Mouse (Mus musculus) layer of hippocampus, adult 9-11 months (tissue): ENCODE data around the gene Foxd2.

Experiments
- DNase-seq: peaks from one replicate; pipeline ENCODE4 v3.0.0; 2022

Gene Foxd2

GRCm38 (mm10) chr4:114909602-114910484 lies 1.2 kb upstream of the Foxd2 start:
- no peak for DNase-seq

GRCm38 (mm10) chr4:114907951-114908828 lies 483 bp downstream of the Foxd2 start:
- no peak for DNase-seq

DNA sequence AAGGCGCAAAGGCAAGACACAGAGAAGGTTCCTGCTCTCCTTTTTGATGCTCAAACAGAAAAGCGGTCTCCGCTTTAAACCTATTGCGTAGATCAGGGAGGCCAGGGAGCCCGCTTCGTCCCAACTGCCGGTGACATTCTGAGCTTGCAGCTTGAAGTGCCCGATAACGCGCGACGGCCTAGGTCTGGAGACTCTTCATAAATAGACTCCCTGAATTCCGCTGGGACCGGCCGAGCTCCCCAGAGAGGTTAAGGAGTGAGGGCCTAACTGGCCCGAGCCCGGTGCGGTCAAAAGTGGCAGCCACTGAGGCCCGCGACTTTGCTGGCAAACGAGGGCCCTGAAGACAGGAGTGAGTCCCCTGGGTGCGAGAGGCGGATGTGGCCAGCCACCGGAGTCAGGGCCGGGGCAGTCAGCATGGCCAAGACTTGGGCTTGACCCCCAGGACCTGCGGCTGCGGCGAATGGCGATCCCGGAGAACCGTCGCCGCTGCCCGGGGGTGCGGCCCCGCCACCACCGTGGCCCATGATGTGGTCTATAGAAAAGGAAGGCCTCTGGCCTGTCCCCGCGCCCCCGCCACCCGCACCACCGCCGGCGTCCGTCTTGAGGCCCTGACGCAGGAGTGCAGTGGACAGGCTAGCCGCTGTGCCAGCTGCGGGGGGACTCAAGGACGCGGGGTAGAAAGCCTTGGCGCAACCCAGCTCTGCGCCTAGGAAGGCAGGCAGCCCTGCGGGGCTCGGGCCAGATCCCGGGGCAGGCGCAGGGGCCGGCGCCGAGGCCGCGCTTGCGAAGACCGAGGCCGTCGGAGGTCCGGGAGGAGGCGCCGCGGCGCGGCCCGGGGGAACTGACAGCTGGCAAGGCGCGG lies 1.4 kb downstream of the Foxd2 start:
- DNase-seq: no peak

DNA sequence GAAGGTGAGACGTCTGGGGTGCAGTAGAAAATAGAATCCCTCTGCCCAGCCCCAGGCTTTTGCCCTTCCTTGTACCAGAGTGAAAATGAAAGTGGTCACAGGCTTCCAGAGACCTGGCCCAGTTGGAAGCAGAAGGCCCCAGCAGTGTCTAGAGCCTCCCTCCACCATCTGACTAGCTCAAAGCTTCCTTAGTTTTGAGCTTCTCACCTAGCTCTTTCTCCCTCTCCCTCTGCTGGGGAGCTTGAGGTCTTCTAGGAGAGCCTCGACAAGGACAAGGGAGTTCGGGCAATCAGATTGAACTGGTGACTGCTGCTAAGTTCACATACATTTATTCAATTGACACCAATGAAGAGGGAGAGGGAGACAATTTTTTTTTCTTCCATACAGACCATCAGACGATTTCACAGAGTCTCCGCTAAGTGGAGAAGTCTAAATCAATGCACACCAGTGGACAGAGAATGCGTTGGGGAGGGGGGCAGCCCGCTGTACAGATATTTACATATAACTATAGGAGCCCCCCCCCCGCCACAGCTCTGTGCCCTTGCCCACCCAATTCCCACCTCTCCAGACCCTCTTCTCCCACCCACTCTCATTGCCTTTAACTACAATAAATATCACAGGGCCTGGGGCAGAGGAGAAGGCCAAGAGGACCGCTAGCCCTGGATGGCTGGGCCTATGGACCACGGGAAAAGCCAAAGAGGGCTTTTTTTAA lies 2.5 kb downstream of the Foxd2 start:
- no peak for DNase-seq

DNA sequence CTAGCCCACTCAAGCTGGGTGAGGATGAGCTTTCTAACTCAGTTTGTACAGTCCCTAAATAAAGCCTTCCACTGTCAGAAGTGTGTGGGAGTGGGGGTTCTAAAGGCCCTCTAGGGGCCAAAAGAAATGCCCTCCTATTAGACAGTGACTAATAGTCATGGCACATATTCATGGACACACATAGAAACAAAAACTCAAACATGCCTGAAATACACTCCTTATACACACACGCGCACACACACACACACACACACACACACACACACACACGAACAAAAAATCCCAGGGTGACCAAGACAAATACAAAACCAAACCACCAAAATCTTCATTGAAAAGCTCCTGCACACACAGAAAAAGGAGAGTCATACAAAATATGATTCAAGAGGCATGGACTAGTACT lies 3.2 kb downstream of the Foxd2 start:
- no peak for DNase-seq

GRCm38 (mm10) chr4:114903422-114903782 lies 5.3 kb downstream of the Foxd2 start:
- DNase-seq: no peak

DNA sequence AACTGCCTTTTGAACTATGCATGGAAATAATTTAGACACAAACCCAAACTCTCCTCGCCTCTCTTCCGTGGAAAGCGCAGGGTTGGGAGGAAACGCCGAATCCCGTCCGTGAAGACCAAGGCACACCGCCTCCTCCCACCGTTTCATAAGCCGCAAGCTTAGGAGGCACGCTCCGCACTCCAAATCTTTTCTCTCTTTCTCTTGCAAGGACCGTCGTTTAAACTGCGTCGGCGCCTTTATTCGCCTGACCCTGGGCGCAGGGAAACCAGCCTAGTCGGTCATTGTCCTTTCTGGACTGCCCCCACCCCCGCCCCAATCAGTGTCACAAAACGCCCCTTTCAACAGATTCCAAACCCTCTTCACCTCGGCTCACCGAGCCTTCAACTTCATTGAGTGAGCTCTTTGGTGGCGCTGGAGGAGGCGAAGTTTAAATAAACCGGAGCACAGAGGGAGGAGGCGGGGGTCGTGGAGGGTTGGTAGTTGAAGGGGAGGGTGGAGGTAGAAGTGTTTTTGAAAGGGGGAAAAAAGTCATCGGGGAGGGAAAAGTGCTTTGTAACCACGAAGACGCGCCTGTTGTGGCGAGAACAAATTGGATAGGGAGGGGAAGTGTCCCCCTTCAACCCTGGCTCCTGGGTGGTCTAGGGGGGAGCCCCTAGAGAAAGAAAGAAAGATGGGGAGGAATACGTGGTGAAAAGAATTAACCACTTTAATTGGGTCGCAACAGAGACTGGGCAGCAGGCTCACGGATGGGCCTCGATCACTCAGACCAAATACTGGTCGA lies 5.8 kb downstream of the Foxd2 start:
- DNase-seq: no peak

GRCm38 (mm10) chr4:114901643-114902351 lies 6.9 kb downstream of the Foxd2 start:
- DNase-seq: no peak

- DNase-seq: no peak
Observed at GRCm38 (mm10) chr4:114900866-114901642, 7.6 kb downstream of the Foxd2 start.

- no peak for DNase-seq
Observed at GRCm38 (mm10) chr4:114899885-114900284, 8.8 kb downstream of the Foxd2 start.

DNA sequence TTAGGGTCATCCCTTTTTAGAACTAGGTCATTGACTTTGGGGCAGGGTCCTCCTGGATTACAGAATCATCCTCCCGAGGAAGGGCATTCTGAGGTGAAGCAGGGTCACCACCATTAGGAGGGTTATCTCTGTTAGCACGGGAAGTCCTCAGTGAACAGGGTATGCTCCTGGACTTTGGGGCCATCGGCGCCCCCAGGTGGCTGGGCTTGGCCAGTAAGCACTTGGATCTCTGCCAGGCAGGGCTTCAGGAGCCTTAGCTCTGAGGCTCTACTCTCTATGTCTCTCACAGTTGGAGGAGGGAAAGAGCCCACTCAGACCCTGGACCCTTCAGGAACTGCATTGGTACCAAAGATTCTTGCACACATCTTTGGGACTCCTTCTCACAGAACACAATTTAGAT lies 10.8 kb downstream of the Foxd2 start:
- no peak for DNase-seq

DNA sequence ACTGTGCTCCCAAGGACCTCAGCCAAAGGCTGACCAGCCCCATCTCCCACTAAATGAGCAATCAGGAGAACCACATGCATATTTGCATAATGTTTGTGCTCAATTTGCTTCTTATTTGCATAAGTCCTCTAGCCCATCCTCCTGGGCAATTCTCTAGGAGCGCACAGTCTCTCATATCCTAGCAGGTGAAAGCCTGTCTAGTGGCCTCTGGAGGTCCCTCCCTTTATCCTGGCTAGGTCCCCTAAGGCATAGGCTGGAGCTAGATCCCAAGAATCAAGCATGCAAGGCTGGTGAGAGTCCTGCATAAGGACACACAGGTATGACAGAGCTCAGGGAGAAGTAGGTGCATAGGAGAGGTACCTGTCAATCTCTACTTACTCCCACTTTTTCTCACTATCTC lies 26.4 kb downstream of the Foxd2 start:
- DNase-seq: no peak

GRCm38 (mm10) chr4:114876441-114876972 lies 32.2 kb downstream of the Foxd2 start:
- DNase-seq: no peak

DNA sequence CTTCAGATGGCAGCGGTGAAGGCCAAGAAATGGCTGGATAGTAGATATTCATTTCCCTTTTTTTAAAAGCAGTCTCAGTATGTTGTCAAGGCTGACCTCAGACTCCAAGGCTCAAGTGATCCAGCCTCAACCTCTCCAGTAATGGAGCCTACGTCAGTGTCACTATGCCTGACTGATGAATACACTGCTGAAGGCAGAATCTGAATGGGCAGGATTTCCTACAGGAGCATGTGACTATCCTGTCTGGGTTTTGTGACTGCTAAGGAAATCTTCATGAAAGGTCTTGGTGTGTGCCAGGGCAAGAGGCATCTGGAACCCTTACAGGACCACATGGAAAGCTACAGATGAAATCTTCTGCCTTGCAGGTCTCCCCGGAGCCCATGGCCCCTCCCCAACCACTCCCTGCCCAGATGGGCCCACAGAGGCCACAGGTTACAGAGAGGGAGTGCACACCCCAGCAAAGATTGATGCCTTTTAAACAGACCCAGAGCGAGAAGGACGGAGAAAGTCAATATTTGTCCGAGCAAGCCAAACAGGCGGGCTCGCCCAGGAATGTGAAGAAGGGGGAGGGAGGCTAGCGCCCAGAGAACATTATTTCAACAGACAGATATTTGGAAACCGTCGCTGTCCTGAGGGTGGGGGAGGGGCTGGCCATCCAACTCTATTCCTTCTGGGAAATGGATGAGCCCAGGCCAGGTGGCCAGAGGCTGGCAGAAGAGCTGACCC lies 38.7 kb downstream of the Foxd2 start:
- DNase-seq: no peak

DNA sequence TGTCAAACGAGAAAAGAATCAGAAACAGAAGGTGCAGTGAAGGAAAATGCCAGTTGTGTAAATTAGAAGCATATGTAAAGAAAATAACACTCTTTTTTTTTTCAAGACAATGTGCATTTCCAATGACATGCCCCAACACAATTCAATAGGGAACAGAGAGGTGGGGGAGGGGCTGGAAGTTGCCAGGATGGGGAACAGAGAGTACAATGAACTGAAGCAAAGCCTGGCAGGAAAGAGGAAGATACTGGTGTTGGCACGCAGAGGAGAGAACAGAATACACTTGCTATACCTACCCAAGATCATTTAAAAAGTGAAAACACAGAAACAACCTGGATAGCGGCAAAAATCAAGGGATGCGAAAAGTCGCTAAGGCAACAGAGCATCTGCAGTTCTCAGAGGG lies 45.5 kb downstream of the Foxd2 start:
- DNase-seq: no peak

GRCm38 (mm10) chr4:114858426-114858825 lies 50.2 kb downstream of the Foxd2 start:
- no peak for DNase-seq
